Mouse (Mus musculus) forebrain, embryonic 15.5 days (tissue): ENCODE results near the gene Pld4. TPM values are rescaled to one million over a fixed set of nuclear protein-coding genes. Genes with fewer than 3 reads are reported as not detected.
"Not testable (repeated sequence)": the region's sequence is repeated elsewhere in the genome, so short reads cannot be mapped to it uniquely, and the experiment has no call there.

ENCODE experiments used
- ATAC-seq: fragments of 200-750 bp; cut with Nextera tagmentation; replicated peaks from 2 replicates; pipeline ENCODE4 v1.8.0; 2017; ENCODE audit warnings: mild to moderate bottlenecking, moderate TSS enrichment, moderate library complexity
- H3K27ac ChIP-seq: fragments of 300-500 bp; sonication (generic); replicated peaks from 2 replicates; pipeline ENCODE4 v1.5.1; 2015; ENCODE audit warnings: mild to moderate bottlenecking, inconsistent platforms
- H3K27me3 ChIP-seq: fragments of 300-500 bp; sonication (generic); 2 replicates; pipeline ENCODE4 v1.6.1; 2015; ENCODE audit warnings: inconsistent platforms
- H3K36me3 ChIP-seq: fragments of 300-500 bp; sonication (generic); 2 replicates; pipeline ENCODE4 v1.6.1; 2015; ENCODE audit warnings: mild to moderate bottlenecking, inconsistent platforms
- H3K4me1 ChIP-seq: fragments of 300-500 bp; sonication (generic); 2 replicates; pipeline ENCODE4 v1.6.1; 2015; ENCODE audit warnings: inconsistent platforms
- H3K4me2 ChIP-seq: fragments of 300-500 bp; sonication (generic); replicated peaks from 2 replicates; pipeline ENCODE4 v1.6.1; 2015; ENCODE audit warnings: mild to moderate bottlenecking, inconsistent platforms
- H3K4me3 ChIP-seq: fragments of 300-500 bp; sonication (generic); 2 replicates; pipeline ENCODE4 v1.5.1; 2015; ENCODE audit warnings: mild to moderate bottlenecking, inconsistent platforms
- H3K9ac ChIP-seq: fragments of 300-500 bp; sonication (generic); replicated peaks from 2 replicates; pipeline ENCODE4 v1.6.1; 2015; ENCODE audit warnings: mild to moderate bottlenecking, inconsistent platforms
- H3K9me3 ChIP-seq: fragments of 300-500 bp; sonication (generic); 2 replicates; pipeline ENCODE4 v1.6.1; 2016; ENCODE audit warnings: inconsistent platforms
- WGBS: fragments of 180-500 bp; shearing (Covaris S2); methylation state at CpG from one replicate; pipeline ENCODE4 v1.1.7; 2015; ENCODE audit warnings: mixed read lengths; 5-methylcytosine and 5-hydroxymethylcytosine counted together
- microRNA-seq: library from miRNA; unstranded; fragments of <30 nt; microRNA quantifications from one replicate; pipeline ENCODE4, GENCODE M21; 2016
- polyA plus RNA-seq: library from polyadenylated mRNA; unstranded; fragments of >200 nt; fragmentation: Nextera tagmentation; extraction: Ambion mirVana; gene quantifications from 2 replicates; pipeline ENCODE4 v1.2.1, GENCODE M21; 2015

The Pld4 gene
- polyA plus RNA-seq, 1 experiment from 2014 or later: 5.3 TPM

GRCm38 (mm10) chr12:112810092-112810885, 49.8 kb downstream of the Pld4 start:
- Histone ChIP-seq H3K4me2 (peak overlapping the region; percentile 85), H3K36me3 (peaks cover 2% of the 10 kb centered on the region; the same call in 1 of the 2 replicates), H3K9me3 (no peaks in the 10 kb centered on the region), H3K4me1 (peaks cover 13% of the 10 kb centered on the region), H3K4me3 (no peak overlapping the region), H3K27me3 (no peaks in the 10 kb centered on the region), H3K9ac (no peak overlapping the region), H3K27ac (no peak overlapping the region)
- WGBS: 63% methylated on average over 19 of the region's 19 CpGs
- no peak for ATAC-seq

DNA sequence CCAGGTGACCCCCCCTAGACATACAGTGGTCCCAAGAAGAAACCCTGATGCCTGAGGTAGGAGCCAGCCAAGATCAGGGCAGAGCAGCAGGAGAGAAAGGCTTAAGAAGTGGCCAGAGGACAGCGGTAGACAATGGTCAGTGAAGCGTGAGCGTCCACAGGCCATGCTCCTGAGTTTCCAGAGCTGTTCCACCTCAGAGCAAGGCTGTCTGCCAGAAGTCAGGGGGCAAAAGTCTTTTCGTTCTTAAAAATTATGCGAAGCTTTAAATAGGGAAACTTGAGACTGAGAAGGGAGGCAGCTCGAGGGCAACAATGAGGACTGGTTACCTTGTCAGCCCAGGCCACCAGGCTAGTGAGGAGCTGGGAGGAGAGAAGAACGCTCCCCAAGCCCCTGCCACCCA, 52.9 kb downstream of the Pld4 start:
- no peak overlapping the region for H3K4me3 ChIP-seq
- ATAC-seq: no peak
- H3K4me1 ChIP-seq: peaks cover 9% of the 10 kb centered on the region
- H3K4me2 ChIP-seq: no peak overlapping the region
- no peak overlapping the region for H3K9ac ChIP-seq
- no peaks in the 10 kb centered on the region for H3K27me3 ChIP-seq
- WGBS: 93% methylated on average over 7 of the region's 7 CpGs
- no peaks in the 10 kb centered on the region for H3K9me3 ChIP-seq
- peaks cover 10% of the 10 kb centered on the region for H3K36me3 ChIP-seq
- H3K27ac ChIP-seq: no peak overlapping the region

DNA sequence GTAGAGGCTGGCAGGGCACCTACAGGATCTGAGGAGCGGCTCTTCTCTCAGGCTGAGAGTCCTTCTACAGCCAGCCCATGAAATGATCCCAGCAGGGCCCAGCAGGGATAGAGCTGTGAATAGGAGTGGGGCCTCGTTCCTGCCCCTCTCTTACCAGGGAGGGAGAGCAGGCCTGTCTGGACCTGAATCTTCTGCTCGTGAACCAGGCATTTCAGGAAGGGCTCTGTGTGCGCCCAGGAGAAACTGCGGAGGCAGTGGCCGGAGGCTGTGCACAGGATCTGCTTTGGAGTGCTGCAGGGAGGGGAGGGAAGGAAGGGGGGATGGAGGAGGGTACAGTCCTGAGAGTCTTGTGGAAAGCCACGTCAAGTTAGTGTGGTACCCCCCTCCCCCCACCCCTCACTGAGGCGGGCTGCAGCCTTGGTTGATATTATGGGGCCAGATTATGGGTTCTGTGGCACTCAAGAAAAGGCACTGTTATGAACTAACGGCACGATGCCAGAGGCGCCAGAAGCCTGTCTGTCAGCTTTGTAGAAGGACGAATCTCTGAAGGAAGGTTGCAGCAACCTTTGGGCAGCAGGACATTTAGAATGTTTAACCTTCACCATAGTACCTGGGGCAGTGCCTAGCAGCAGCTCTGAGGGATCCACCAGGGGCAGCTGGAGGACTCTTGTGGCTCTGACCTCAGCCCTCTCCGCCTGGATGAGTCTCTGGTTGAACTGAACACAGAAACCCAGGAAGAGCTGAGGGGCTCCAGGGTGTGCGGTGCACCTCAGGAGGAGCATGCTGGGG, 54.4 kb downstream of the Pld4 start:
- H3K4me3 ChIP-seq: no peak overlapping the region
- no peaks in the 10 kb centered on the region; the same call in 1 of the 2 replicates for H3K4me1 ChIP-seq
- no peak overlapping the region for H3K9ac ChIP-seq
- H3K27ac ChIP-seq: no peak overlapping the region
- H3K27me3 ChIP-seq: no peaks in the 10 kb centered on the region
- H3K9me3 ChIP-seq: no peaks in the 10 kb centered on the region
- 0 out of 2 replicates have a peak, but pooled peaks have one; percentile 17 for ATAC-seq
- WGBS: 82% methylated on average over 14 of the region's 14 CpGs
- no peak overlapping the region for H3K4me2 ChIP-seq
- H3K36me3 ChIP-seq: peaks cover 25% of the 10 kb centered on the region

- H3K9me3 ChIP-seq: no peaks in the 10 kb centered on the region
- peaks cover 38% of the 10 kb centered on the region for H3K36me3 ChIP-seq
Measured at GRCm38 (mm10) chr12:112816294-112816693, 55.8 kb downstream of the Pld4 start.

DNA sequence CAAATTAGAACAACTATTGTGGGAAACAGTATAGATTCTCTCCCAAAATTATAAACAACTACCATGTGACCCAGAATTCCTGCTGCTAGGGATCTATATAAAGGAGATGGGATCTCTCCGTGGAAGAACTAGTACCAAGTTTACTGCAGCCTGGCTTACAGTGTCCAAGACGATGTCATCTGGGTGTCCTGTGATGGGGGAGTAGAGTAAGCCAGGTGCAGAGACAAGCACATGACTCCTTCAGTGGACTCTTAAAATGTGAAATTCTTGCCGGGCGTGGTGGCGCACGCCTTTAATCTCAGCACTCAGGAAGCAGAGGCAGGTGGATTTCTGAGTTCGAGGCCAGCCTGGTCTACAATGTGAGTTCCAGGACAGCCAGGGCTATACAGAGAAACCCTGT, 56.4 kb downstream of the Pld4 start:
- H3K27me3 ChIP-seq, H3K9me3 ChIP-seq, H3K4me1 ChIP-seq, H3K4me3 ChIP-seq, H3K27ac ChIP-seq, ATAC-seq, H3K4me2 ChIP-seq, H3K9ac ChIP-seq: not testable (repeated sequence)
- peaks cover 44% of the 10 kb centered on the region for H3K36me3 ChIP-seq
- 87% methylated on average over 7 of the region's 7 CpGs for WGBS

More at GRCm38 (mm10) chr12:112816294-112816693, 55.8 kb downstream of the Pld4 start:
- Histone ChIP-seq H3K4me1 (no peaks in the 10 kb centered on the region), H3K9ac (no peak overlapping the region), H3K4me2 (no peak overlapping the region), H3K27ac (no peak overlapping the region), H3K4me3 (no peak overlapping the region), H3K27me3 (no peaks in the 10 kb centered on the region)
- no peak for ATAC-seq
- 50% methylated on average over 4 of the region's 4 CpGs for whole genome bisulfite sequencing

Small RNAs within 50 kb of the gene (microRNA-seq; reads per million reads assigned to microRNA genes)
- gene Mir6940: 1.1 reads per million

Other genes starting within 250 kb of the Pld4 start
- 48.4 and 51.6 TPM in 2 replicates for gene Tmem179, start 243.9 kb upstream of the Pld4 start, polyA plus RNA-seq
- 3.0 and 3.9 TPM in 2 replicates for gene Inf2, start 171.9 kb upstream of the Pld4 start, polyA plus RNA-seq
- 2.0 and 2.2 TPM in 2 replicates for gene Adssl1, start 140.6 kb upstream of the Pld4 start, polyA plus RNA-seq
- gene Siva1, start 116.0 kb upstream of the Pld4 start, polyA plus RNA-seq: 77.2 and 91.2 TPM in 2 replicates
- 79.1 and 147 TPM in 2 replicates for gene Akt1, start 85.8 kb upstream of the Pld4 start, polyA plus RNA-seq
- 0.98 TPM in 2 replicates for gene Zbtb42, start 81.8 kb upstream of the Pld4 start, polyA plus RNA-seq
- gene Cep170b, start 40.2 kb upstream of the Pld4 start, polyA plus RNA-seq: 24.0 and 27.0 TPM in 2 replicates
- gene Ahnak2, start 42.0 kb downstream of the Pld4 start, polyA plus RNA-seq: 0.92 and 1.1 TPM in 2 replicates
- 16.9 and 18.5 TPM in 2 replicates for gene Clba1, start 48.3 kb downstream of the Pld4 start, polyA plus RNA-seq
- gene Cdca4, start 68.8 kb downstream of the Pld4 start, polyA plus RNA-seq: 81.3 and 82.0 TPM in 2 replicates
- gene Gpr132, start 107.6 kb downstream of the Pld4 start, polyA plus RNA-seq: not detected in 2 replicates
- gene Jag2, start 169.1 kb downstream of the Pld4 start, polyA plus RNA-seq: 8.3 and 9.1 TPM in 2 replicates
- gene Nudt14, start 181.5 kb downstream of the Pld4 start, polyA plus RNA-seq: 59.0 and 63.2 TPM in 2 replicates
- gene Btbd6, start 215.8 kb downstream of the Pld4 start, polyA plus RNA-seq: 46.1 and 48.1 TPM in 2 replicates
- 67.3 and 67.7 TPM in 2 replicates for gene Brf1, start 240.0 kb downstream of the Pld4 start, polyA plus RNA-seq